Mouse (Mus musculus): ENCODE results near the gene Dthd1. TPM values are rescaled to one million over a fixed set of nuclear protein-coding genes. Genes with fewer than 3 reads are reported as not detected.

The Dthd1 gene
- polyA plus RNA-seq, 1 experiment from 2014 or later: not detected

DNA sequence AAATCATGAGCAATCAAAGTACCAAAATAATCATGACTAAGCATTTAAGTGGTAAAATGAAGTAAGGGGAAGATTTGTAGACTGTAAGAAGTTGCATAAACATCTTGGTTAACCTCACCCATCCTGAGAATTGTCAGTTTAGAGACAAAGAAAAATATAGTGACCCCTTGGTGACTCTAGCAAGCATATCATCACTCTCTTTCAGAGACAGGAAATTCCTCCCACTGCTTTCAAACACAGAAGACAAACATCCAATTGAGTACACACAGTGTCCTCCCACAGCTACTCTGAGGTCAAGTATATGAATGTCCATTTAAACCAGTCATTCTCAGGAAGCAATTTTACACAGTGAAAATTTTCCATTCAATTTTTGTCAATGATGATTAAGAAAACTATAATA is 111.0 kb downstream of the Dthd1 start:
- no peaks in the 10 kb centered on the region for H3K27me3 ChIP-seq (ENCODE audit: control insufficient read depth, insufficient read depth, low read length)
- no peak for ATAC-seq (ENCODE audit: low FRiP score)
- no peaks in the 10 kb centered on the region for H3K9me3 ChIP-seq (ENCODE audit: control insufficient read depth, low read length)

More for the DNA sequence above, 111.0 kb downstream of the Dthd1 start:
- Histone ChIP-seq H3K4me1 (ENCODE audit: control insufficient read depth, insufficient read depth, low read length) (no peaks in the 10 kb centered on the region), H3K4me2 (no peak overlapping the region), H3K36me3 (ENCODE audit: control insufficient read depth, insufficient read depth, low read length) (no peaks in the 10 kb centered on the region), H3K9ac (ENCODE audit: low read length) (no peak overlapping the region), H3K4me3 (ENCODE audit: low read depth, low read length) (no peak overlapping the region), H3K27ac (ENCODE audit: low read depth, low read length) (no peak overlapping the region)
- DNase-seq (ENCODE audit: low spot score, missing footprints): peak; percentile 35

Other genes starting within 250 kb of the Dthd1 start
- 1.2 and 1.5 TPM in 2 replicates for gene Arap2, start 47.7 kb upstream of the Dthd1 start, polyA plus RNA-seq (2014; fragmentation: Nextera tagmentation; extraction: Ambion mirVana)

Measured in midbrain, embryonic 11.5 days (tissue).